Mouse (Mus musculus) gastrocnemius, adult 8-10 months (tissue): ENCODE results near the gene Rps10. TPM values are rescaled to one million over a fixed set of nuclear protein-coding genes. Genes with fewer than 3 reads are reported as not detected.

ENCODE experiments used
- total RNA-seq, 4 experiments: library from RNA; stranded (reverse); gene quantifications; 2 replicates each; pipeline ENCODE4 v1.2.4; 2022

Gene Rps10
- total RNA-seq, 4 experiments from 2014 or later, result 332 to 455 (median 370) TPM

Other genes starting within 250 kb of the Rps10 start
- under 1 TPM in 1 of 4 experiments, not detected in 3; 0.11 TPM for gene Grm4, start 115.3 kb downstream of the Rps10 start, total RNA-seq
- gene Hmga1, start 80.2 kb downstream of the Rps10 start, total RNA-seq, result 10 to 100 TPM; 27.6 to 34.9 (median 31.9) TPM
- gene AI413582, start 70.9 kb downstream of the Rps10 start, total RNA-seq, result 1 to 10 TPM; 1.7 to 3.9 (median 2.8) TPM
- 100 to 1,000 TPM; 260 to 347 (median 290) TPM for gene Nudt3, start 13.2 kb downstream of the Rps10 start, total RNA-seq
- 1 to 10 TPM in 2 of 4 experiments, not detected in 2; 1.5 to 2.2 TPM for gene RPS10-NUDT3, start 1.4 kb downstream of the Rps10 start, total RNA-seq
- gene Pacsin1, start 18.8 kb upstream of the Rps10 start, total RNA-seq, result under 1 TPM in 2 of 4 experiments, not detected in 2; 0.15 to 0.51 TPM
- gene Spdef, start 92.3 kb upstream of the Rps10 start, total RNA-seq, result not detected
- 100 to 1,000 TPM; 224 to 253 (median 227) TPM for gene D17Wsu92e, start 184.0 kb upstream of the Rps10 start, total RNA-seq
- 10 to 100 TPM; 52.1 to 64.3 (median 59.5) TPM for gene Snrpc, start 201.5 kb upstream of the Rps10 start, total RNA-seq
- 10 to 100 TPM; 21.0 to 30.9 (median 28.8) TPM for gene Uhrf1bp1, start 219.8 kb upstream of the Rps10 start, total RNA-seq